Mouse (Mus musculus) embryo, embryonic 11 days (tissue): ENCODE data around the gene Herc1.

Source experiments
- DNase-seq: peaks from one replicate; pipeline ENCODE4 v3.0.0-alpha.2; 2015

The Herc1 gene

DNA sequence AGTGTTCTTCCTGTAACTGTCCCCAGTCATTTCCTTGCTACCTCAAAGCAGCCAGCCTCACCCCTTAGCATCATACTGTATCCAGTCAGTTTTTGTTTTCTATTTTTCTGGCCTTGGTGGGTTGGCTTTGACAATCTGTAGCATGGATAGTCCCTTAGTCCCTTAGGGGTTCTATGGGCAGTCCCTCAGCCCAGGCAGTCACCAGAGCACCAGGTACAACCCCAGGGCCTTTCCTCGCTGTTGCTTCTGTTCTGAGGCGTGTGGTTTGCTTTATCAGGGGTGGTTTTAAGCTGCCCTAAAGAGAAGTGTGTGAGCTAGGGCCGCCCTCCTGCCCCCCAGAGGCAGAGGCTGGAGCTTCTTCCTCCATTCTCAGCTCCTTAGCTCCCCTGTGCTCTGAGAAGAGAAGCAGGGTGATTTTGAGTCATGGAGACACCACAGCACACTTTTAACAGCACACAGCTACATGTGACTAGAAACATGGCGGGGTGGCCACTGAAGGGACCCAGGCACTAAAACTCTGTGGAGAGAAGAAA, 153.7 kb downstream of the Herc1 start:
- DNase-seq, result no peak

- no peak for DNase-seq
These were observed 154.3 kb downstream of the Herc1 start for GRCm38 (mm10) chr9:66504518-66504917.

GRCm38 (mm10) chr9:66505141-66505917, 155.1 kb downstream of the Herc1 start:
- DNase-seq, result no peak

DNA sequence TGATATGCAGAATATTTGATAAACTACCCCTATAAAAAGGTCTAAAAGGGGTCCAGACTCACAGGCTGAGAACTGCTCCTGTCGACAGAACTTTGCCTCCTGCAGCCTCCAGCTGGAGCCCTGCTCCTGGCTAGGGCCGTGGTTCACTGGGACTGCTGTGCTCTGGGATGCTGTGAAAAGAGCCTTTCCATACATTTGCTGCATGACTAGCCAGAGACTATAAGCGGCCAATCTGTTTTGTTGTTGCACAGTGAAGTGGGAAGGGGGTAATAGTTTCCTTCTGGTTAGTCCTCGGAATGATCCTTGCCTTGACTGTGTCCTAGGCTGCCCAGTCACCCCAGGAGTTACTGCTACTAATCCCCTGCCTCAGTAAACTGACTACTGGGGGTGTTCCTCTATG, 155.8 kb downstream of the Herc1 start:
- peak; percentile 62 for DNase-seq

DNA sequence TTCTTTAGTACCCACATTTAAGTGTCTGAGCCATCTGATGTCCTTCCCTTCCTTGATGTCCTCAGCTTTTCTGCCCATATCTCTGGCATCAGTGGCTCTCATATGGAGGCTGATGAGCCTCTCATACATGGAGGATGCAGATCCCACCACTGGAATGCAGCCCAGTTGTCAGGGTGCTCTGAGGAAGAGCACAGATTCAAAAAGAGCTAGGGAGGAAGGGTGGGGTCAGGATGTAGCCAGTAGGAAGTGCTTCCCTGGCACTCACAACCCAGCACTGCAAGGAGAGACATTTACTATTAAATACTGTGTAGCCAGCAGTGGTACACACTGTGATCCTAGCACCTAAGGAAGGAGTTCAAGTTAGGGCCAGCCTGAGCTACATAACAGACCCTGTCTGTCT, 156.2 kb downstream of the Herc1 start:
- DNase-seq, result no peak

- DNase-seq, result no peak
These were observed 157.4 kb downstream of the Herc1 start for GRCm38 (mm10) chr9:66507684-66508083.

DNA sequence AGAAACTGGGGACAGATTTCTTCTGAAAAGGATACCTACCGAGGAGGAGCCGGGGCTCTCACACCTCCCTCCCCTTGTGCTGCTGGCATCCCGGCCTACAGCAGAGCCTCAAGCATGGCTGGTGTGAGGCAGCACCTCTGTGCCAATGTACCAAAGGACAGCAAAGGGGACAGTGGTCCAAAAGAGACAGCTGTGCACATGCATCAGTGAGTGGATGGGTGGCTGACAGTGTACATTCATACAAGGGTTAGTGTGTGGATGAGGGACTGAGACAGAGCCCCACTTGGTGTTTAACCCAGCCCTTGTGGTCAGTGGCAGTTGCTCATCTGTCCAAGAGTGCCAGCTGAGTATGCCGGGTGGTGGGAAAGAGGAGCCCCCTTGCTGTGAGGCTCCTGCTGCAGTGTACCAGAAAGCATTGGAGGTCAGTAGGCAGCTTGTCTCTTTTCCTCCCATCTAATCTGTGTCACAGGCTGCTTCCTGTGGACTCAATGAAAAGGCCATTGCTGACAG, 158.7 kb downstream of the Herc1 start:
- DNase-seq, result no peak

GRCm38 (mm10) chr9:66510351-66510841, 160.1 kb downstream of the Herc1 start:
- DNase-seq, result no peak

GRCm38 (mm10) chr9:66510944-66511343, 160.7 kb downstream of the Herc1 start:
- peak; percentile 46 for DNase-seq

DNA sequence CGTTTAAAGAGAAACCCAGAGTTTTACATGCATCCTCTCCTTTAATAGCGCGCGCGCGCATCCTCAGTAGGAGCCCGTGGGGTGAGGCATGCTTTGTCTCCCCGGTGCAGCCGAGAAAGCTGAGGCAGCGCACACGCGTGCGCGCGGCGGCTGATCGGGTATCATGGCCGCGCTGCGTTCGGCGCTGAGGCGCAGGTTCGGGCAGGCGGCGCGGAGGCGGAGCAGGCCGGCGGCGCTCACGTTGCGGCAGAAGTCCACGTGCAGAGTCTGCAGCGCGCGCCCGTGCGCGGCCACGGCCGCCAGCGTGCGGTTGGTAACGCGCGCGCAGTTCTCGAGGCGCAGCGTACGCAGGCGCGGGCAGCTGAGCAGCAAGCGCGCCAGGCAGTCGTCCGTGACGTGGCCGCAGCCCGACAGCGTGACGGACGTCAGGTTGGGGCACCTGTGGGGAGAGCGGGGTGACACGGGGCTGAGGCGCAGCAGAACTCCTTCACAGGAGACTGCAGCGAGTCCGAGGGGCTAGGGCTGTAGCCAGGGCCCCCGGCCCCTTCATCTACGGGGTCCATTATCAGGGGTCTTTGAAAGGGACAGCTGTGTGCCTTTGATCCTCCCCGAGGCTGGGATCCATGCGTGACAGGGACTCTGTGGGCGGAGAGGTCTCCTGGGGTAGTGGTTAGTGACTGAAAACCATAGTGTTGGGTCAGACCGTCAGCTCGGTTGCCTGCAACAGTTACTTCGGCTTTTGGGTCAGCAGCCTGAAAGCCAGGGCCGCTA, 161.5 kb downstream of the Herc1 start:
- peak; percentile 97 for DNase-seq

GRCm38 (mm10) chr9:66512351-66512671, 162.1 kb downstream of the Herc1 start:
- DNase-seq, result peak; percentile 92

DNA sequence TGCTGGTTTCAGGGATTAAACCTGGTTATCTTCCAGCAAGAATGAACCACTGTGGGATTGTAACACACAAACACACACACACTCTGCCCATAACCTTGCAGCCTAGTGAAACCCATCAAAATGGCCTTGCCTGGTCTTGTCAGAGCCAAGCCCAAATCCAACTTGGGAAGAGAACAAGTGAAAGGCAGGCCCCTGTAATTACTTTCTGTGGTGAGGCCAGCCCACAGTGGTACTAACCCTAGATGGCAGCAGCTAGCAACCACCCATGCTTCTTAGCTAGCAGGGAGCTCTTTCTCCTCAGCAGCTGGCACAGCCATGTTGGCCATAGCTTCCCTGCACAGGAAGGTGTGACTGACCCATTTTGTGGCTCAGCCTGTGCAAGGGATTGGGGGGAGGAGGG, 162.9 kb downstream of the Herc1 start:
- DNase-seq, result peak; percentile 34

DNA sequence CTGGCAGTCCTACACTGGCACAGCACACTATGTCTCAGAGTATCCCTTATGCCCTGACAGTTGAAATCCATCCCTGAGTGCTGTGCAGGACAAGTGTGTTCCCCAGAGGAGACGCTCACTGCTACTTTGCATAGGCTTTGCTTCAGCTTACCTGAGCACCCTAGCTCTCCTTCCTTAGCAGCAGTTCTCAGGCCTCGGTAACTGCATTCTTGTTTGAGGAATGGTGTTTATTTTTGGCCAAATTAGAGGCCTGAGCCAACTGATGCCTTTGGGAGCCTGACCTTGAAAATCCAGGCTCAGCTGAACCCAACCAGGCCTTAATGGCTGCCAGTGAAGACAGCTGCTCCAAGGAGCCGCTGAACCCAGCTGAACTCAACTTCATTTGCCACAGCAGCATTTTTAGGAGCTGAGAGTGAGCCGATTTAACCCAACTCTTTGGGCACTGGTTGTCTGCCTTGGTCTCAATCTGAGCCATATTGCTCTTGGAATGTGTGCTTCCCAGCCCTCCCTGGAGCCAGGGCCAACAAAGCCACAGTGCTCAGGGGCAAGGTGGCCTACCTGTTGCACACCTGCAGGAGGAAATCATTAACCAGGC, 163.5 kb downstream of the Herc1 start:
- no peak for DNase-seq

GRCm38 (mm10) chr9:66514256-66514770, 164.1 kb downstream of the Herc1 start, which contains the start of gene Fbxl22:
Fbxl22 (minus strand) TSS chr9:66514593.
- DNase-seq, result peak; percentile 48

DNA sequence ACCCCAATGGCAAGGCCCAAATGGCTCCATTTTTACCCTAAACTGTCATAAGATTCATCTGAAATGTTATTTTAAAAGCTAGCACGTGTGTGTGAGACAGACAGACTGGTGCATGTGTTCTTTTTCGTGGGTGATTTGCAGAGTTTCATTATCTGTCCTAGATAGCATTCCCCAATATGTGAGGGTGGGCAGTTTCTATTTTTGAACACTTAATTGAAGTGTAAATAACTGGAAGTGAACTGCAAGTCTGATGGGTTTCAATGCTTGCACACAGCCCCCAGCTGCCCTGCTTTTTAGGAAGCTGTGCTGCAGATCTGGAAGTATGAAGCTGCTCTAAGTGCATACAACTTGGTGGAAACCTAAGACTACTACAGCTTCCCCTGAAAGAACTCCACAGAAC, 164.9 kb downstream of the Herc1 start:
- no peak for DNase-seq

DNA sequence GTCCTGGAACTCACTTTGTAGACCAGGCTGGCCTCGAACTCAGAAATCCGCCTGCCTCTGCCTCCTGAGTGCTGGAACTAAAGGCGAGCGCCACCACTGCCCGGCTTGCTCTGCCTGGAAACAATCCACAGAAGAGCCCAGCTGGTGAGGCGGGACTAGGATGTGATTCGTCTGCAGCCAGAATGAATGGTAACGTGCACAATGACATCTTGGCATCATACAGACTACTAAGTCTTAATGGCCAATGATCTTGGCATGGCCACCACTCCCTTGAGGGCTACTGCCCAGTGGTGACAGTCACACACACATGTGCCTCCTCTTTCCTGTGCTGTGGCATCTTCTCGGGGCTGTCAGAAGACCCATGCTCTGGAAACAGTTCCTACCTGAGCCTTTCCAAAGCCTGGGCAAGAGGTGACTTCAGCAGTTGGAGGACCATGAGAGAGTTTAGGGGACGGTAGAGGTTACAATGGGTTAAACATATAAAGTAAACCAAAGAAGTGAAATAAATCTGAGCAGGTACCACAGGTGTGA, 165.5 kb downstream of the Herc1 start:
- DNase-seq, result no peak

DNA sequence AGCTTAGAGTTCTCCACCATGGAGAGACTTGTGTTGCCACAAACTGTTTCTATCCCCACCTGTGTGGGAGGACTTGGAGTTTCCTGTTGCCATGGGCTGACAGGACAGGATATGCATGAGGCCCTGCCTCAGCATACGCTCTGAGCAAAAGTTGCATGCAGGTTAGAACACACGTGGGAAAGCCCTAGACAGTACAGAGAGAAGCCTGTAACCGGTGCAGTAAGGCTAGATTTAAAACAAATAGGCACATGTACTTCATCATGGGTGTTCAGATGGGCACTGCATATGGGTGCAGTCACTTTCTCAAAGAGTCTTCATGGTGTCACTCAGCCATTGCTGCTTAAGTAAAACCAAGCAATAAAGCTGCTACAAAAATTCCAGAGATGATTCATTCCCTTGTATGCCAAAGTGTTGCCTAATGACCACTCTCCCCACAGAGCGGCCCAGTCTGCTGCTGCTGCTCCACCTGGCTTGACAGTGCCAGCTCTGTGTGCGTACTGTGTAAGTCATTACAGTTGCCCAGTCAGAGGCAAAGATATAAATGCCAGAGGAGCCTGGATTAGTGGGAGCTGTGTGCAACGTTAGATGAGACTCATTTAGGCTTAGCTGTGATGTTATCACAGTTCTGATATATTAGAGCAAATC, 166.2 kb downstream of the Herc1 start:
- no peak for DNase-seq

GRCm38 (mm10) chr9:66517746-66518145, 167.5 kb downstream of the Herc1 start:
- no peak for DNase-seq

DNA sequence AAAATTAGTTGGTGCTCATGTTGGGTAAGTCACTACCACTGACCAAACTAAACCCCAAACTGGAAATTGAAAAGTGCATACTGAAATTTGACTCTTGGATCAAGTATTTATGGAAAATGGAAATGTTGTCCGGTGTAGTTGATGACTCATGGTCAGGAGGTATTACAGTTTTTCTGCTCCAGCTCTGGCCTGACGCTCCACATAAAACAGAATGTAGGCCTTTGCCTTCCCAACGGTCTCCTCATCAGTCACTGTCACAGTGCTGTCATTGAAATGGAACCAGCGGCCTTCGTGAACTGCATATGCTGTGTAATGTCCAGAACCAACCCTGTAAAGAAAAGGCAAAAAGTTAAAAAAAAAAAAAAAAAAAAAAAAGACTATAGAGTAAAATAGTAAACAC, 168.0 kb downstream of the Herc1 start:
- no peak for DNase-seq

GRCm38 (mm10) chr9:66518901-66519300, 168.7 kb downstream of the Herc1 start:
- DNase-seq, result no peak

DNA sequence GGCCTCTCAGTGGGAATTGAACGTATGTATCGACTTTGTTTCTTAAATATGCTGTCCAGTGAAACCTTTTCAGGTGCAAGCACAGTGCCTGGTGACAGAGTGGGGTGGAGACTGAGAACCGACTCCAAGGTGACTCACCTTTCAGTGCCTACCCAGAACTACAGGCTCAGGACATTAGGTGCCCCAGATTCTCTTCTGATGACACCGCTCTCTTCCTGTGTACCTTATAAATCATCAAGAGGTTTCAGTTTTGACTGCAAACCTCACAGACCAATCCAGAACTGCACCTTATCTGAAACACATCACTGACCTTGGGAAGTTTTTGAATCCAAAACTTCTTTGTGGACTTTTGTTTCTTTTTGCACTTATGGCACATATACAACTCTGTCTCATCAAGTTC, 170.0 kb downstream of the Herc1 start:
- no peak for DNase-seq

GRCm38 (mm10) chr9:66521595-66521994, 171.3 kb downstream of the Herc1 start:
- DNase-seq, result no peak
